ENCODE assay signal across 16 mouse cellular contexts in the genomic region with DNA sequence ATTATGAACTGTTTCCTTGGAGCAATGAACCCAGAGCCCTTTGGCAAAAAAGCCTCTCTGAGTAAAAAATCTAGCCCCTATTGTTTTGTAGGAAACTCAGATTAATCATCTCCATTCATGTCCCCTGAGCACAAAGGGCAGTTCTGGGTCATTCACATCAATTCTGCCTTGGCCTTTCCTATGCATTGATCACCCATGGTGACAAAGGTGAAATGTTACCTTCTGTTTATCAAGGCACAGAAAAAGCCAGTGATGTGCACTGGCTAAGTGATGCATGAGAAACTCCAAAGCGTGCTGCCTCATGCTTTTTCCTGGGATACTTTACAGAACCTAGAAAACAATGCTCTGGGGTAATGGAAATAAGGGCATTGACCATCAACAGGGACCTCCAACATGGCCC.
"Had no signal": no experiment of that assay in that cellular context is flagged by ENCODE, and none has a peak within 500 bp of the region (broad histone marks: within the 10 kb centered on the region; RNA-seq: fewer than 3 reads in every experiment).

No protein-coding gene starts in this region.

- ATAC-seq: lung, postnatal 0 days; midbrain, embryonic 15.5 days had no signal

- H3K9me3 ChIP-seq: kidney, embryonic 15.5 days; limb, embryonic 10.5 days; liver, embryonic 15.5 days; midbrain, embryonic 10.5 days; midbrain, embryonic 15.5 days; neural tube, embryonic 12.5 days had no signal

- H3K27ac ChIP-seq: kidney, embryonic 15.5 days; left cerebral cortex, adult 2 months; limb, embryonic 10.5 days; liver, embryonic 15.5 days; midbrain, embryonic 10.5 days; midbrain, embryonic 15.5 days; neural tube, embryonic 12.5 days; stomach, postnatal 0 days had no signal

- H3K27me3 ChIP-seq: kidney, embryonic 15.5 days; liver, embryonic 15.5 days; midbrain, embryonic 15.5 days; neural tube, embryonic 12.5 days had no signal

- H3K36me3 ChIP-seq: kidney, embryonic 15.5 days; limb, embryonic 10.5 days; liver, embryonic 15.5 days; midbrain, embryonic 10.5 days; midbrain, embryonic 15.5 days; neural tube, embryonic 12.5 days had no signal

- DNase-seq: kidney, adult 2 months; kidney, postnatal 14 days; lung, adult 2 months; lung, postnatal 36 days; right cerebral cortex, adult 18-20 months; thymus, postnatal 4 days had no signal

- H3K4me1 ChIP-seq: kidney, embryonic 15.5 days; limb, embryonic 10.5 days; liver, embryonic 15.5 days; midbrain, embryonic 15.5 days had no signal

- H3K9ac ChIP-seq: kidney, embryonic 15.5 days; liver, embryonic 15.5 days; midbrain, embryonic 15.5 days; neural tube, embryonic 12.5 days had no signal

- H3K4me3 ChIP-seq: kidney, embryonic 15.5 days; left cerebral cortex, adult 2 months; limb, embryonic 10.5 days; liver, embryonic 15.5 days; midbrain, embryonic 10.5 days; midbrain, embryonic 15.5 days; neural tube, embryonic 12.5 days had no signal

- H3K4me2 ChIP-seq: kidney, embryonic 15.5 days; liver, embryonic 11.5 days; liver, embryonic 15.5 days; midbrain, embryonic 15.5 days; neural tube, embryonic 12.5 days had no signal
